Mouse (Mus musculus) ES-Bruce4 (cell line): ENCODE data around the gene Gm17190.

Experiments used
- CTCF ChIP-seq: IDR thresholded peaks from one replicate; pipeline ENCODE4 v1.8.1; 2011; ENCODE audit warnings: low read depth, low read length
- EP300 ChIP-seq: IDR thresholded peaks from 2 replicates; pipeline ENCODE4 v1.6.1; 2011; ENCODE audit warnings: low read depth, low read length; ENCODE audit not compliant: insufficient read depth
- POLR2A ChIP-seq: IDR thresholded peaks from one replicate; pipeline ENCODE4 v1.8.1; 2011; ENCODE audit warnings: low read length; ENCODE audit not compliant: insufficient read depth

GRCm38 (mm10) chr13:96073555-96073954, 8.3 kb upstream of the Gm17190 start:
- no peak for TF ChIP-seq POLR2A
- no peak for TF ChIP-seq CTCF
- no peak for TF ChIP-seq EP300
